Mouse (Mus musculus) intestine, postnatal 0 days (tissue): ENCODE measurements around the gene Nbeal2. TPM values are rescaled to one million over a fixed set of nuclear protein-coding genes. Genes with fewer than 3 reads are reported as not detected.

Experiments
- ATAC-seq: fragments of 200-750 bp; cut with Nextera tagmentation; 2 replicates; pipeline ENCODE4 v1.8.0; 2017; ENCODE audit warnings: mild to moderate bottlenecking, moderate TSS enrichment, moderate library complexity
- H3K27ac ChIP-seq: fragments of 300-500 bp; sonication (generic); 2 replicates; pipeline ENCODE4 v1.5.1; 2014; ENCODE audit warnings: mild to moderate bottlenecking, low read depth, low read length, moderate library complexity
- H3K27me3 ChIP-seq: fragments of 300-500 bp; sonication (generic); replicated peaks from 2 replicates; pipeline ENCODE4 v1.6.1; 2014; ENCODE audit warnings: low read length, mixed read lengths; ENCODE audit not compliant: control insufficient read depth, insufficient read depth
- H3K36me3 ChIP-seq: fragments of 300-500 bp; sonication (generic); 2 replicates; pipeline ENCODE4 v1.6.1; 2014; ENCODE audit warnings: mild to moderate bottlenecking, moderate library complexity; ENCODE audit not compliant: control insufficient read depth, insufficient read depth
- H3K4me1 ChIP-seq: fragments of 300-500 bp; sonication (generic); replicated peaks from 2 replicates; pipeline ENCODE4 v1.6.1; 2014; ENCODE audit warnings: antibody characterized with exemption, low read length, mixed read lengths; ENCODE audit not compliant: control insufficient read depth, insufficient read depth
- H3K4me2 ChIP-seq: fragments of 300-500 bp; sonication (generic); replicated peaks from 2 replicates; pipeline ENCODE4 v1.6.1; 2014; ENCODE audit warnings: low read depth, mild to moderate bottlenecking, moderate library complexity
- H3K4me3 ChIP-seq: fragments of 300-500 bp; sonication (generic); 2 replicates; pipeline ENCODE4 v1.5.1; 2014; ENCODE audit warnings: low read depth, low read length
- H3K9ac ChIP-seq: fragments of 300-500 bp; sonication (generic); 2 replicates; pipeline ENCODE4 v1.6.1; 2014; ENCODE audit warnings: mild to moderate bottlenecking, low read depth, low read length
- H3K9me3 ChIP-seq: fragments of 300-500 bp; sonication (generic); 2 replicates; pipeline ENCODE4 v1.6.1; 2016; ENCODE audit warnings: mixed run types; ENCODE audit not compliant: control insufficient read depth
- CTCF ChIP-seq: sonication (generic); IDR thresholded peaks from 2 replicates; pipeline ENCODE4 v1.5.1; 2016; ENCODE audit warnings: low read depth, mild to moderate bottlenecking, control low read depth, antibody characterized with exemption, moderate library complexity
- whole genome bisulfite sequencing: fragments of 180-500 bp; shearing (Covaris S2); extraction: QIAGEN DNeasy Blood & Tissue Kit; methylation state at CpG from one replicate; pipeline ENCODE4 v1.1.7; 2014; 5-methylcytosine and 5-hydroxymethylcytosine counted together
- polyA plus RNA-seq: library from polyadenylated mRNA; unstranded; fragments of >200 nt; fragmentation: Nextera tagmentation; extraction: Ambion mirVana; gene quantifications from 2 replicates; pipeline ENCODE4 v1.2.1, GENCODE M21; 2015

Nbeal2 gene
- polyA plus RNA-seq, 1 experiment from 2014 or later: 1.0 TPM

DNA sequence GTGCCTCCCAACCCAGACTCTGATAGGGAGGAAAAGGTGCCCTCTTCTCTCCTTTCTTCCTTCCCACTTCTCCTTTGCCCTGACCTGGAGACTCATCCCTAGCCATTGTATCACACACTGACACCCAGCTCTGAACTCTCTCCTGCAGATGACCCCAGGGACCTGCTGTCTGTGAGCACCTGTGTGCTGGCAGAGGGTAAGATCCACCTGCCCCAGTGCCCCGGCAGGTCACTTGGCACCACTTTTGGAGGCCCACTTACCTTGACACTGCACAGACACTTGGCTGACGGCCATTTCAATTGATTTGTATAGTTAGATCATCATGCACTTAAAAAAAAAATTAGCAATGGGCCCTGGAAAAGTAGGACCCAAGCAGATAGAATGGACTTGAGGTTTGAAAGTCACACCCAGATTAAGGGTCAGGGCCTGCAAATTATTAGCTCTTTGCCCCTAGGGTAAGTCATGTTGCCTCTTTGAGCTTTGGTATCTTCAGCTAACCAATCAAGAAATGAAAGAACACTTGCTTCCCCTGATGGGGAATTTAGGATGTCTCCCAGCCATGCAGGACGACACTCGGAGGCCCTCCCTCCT is 41.3 kb upstream of the Nbeal2 start:
- H3K9ac ChIP-seq: no peak overlapping the region
- H3K36me3 ChIP-seq: peaks cover 21% of the 10 kb centered on the region
- no peak overlapping the region for H3K27ac ChIP-seq
- no peak for TF ChIP-seq CTCF
- 69% methylated on average over 4 of the region's 4 CpGs for WGBS
- no peaks in the 10 kb centered on the region for H3K9me3 ChIP-seq
- H3K4me2 ChIP-seq: no peak overlapping the region
- no peaks in the 10 kb centered on the region for H3K27me3 ChIP-seq
- no peak for ATAC-seq
- no peak overlapping the region for H3K4me3 ChIP-seq
- 0 out of 2 replicates have a peak, but pooled peaks cover 4% of the 10 kb centered on the region for H3K4me1 ChIP-seq

DNA sequence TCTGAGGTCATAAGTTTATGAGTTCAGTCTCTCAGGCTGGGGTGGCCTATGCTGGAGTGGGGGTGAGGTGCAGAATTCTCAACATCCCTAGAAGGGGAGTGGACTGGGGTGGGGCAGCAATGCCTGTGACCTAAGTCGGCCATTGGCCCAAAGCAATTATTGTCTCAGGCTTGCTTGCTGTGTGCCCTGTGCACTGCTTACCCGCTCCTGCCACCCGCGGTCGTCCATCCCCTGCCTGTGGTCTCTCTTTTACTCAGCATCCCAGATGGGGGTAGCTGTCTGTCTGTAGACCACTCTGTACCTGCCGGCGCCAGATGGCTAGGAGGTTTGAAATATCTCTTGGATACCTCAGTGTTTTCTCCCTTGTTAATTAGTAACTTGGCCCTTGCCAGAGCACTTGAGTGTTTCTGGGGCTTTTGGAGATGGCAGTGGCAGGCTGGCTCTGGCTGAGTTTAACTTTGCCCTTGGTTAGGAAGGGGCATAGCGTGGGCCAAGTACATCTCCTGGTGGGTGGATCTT is 35.4 kb upstream of the Nbeal2 start:
- 49% methylated on average over 8 of the region's 8 CpGs for whole genome bisulfite sequencing
- Histone ChIP-seq H3K9me3 (no peaks in the 10 kb centered on the region), H3K4me3 (no peak overlapping the region), H3K36me3 (peaks cover 4% of the 10 kb centered on the region), H3K4me1 (peaks cover 10% of the 10 kb centered on the region; the same call in 1 of the 2 replicates), H3K4me2 (peak overlapping the region; percentile 55), H3K27me3 (no peaks in the 10 kb centered on the region), H3K27ac (peak overlapping the region; percentile 8; the same call in 1 of the 2 replicates), H3K9ac (0 out of 2 replicates have a peak overlapping the region, but pooled peaks have one; percentile 22)
- TF ChIP-seq CTCF: no peak
- ATAC-seq: peak; percentile 62

- TF ChIP-seq CTCF: no peak
- Histone ChIP-seq H3K4me3 (no peak overlapping the region), H3K9ac (no peak overlapping the region), H3K27me3 (no peaks in the 10 kb centered on the region), H3K4me2 (no peak overlapping the region), H3K27ac (no peak overlapping the region), H3K4me1 (peaks cover 10% of the 10 kb centered on the region), H3K36me3 (no peaks in the 10 kb centered on the region; the same call in 1 of the 2 replicates), H3K9me3 (no peaks in the 10 kb centered on the region)
- ATAC-seq: no peak
- WGBS: 92% methylated on average over 2 of the region's 2 CpGs
Measured at GRCm38 (mm10) chr9:110687846-110688245, 33.9 kb upstream of the Nbeal2 start.

GRCm38 (mm10) chr9:110687061-110687460 is 33.1 kb upstream of the Nbeal2 start:
- H3K36me3 ChIP-seq: no peaks in the 10 kb centered on the region; the same call in 1 of the 2 replicates
- peak; percentile 59 for TF ChIP-seq CTCF
- peaks cover 15% of the 10 kb centered on the region for H3K4me1 ChIP-seq
- H3K4me3 ChIP-seq: no peak overlapping the region
- no peaks in the 10 kb centered on the region for H3K27me3 ChIP-seq
- 67% methylated on average over 5 of the region's 5 CpGs for WGBS
- H3K4me2 ChIP-seq: no peak overlapping the region
- H3K9ac ChIP-seq: no peak overlapping the region
- no peaks in the 10 kb centered on the region for H3K9me3 ChIP-seq
- no peak for ATAC-seq
- no peak overlapping the region for H3K27ac ChIP-seq

- no peak overlapping the region for H3K4me3 ChIP-seq
- no peak for ATAC-seq
- peaks cover 17% of the 10 kb centered on the region for H3K4me1 ChIP-seq
- no peak overlapping the region for H3K4me2 ChIP-seq
- TF ChIP-seq CTCF: no peak
- H3K27ac ChIP-seq: no peak overlapping the region
- no peaks in the 10 kb centered on the region for H3K27me3 ChIP-seq
- WGBS: 76% methylated on average over 3 of the region's 3 CpGs
- no peaks in the 10 kb centered on the region for H3K9me3 ChIP-seq
- H3K9ac ChIP-seq: no peak overlapping the region
- no peaks in the 10 kb centered on the region; the same call in 1 of the 2 replicates for H3K36me3 ChIP-seq
Measured at GRCm38 (mm10) chr9:110686472-110686871, 32.5 kb upstream of the Nbeal2 start.

- no peaks in the 10 kb centered on the region; the same call in 1 of the 2 replicates for H3K36me3 ChIP-seq
- ATAC-seq: peak; percentile 84
- H3K4me1 ChIP-seq: peaks cover 19% of the 10 kb centered on the region
- no peak for TF ChIP-seq CTCF
- peak overlapping the region; percentile 87 for H3K27ac ChIP-seq
- H3K27me3 ChIP-seq: no peaks in the 10 kb centered on the region
- no peak overlapping the region for H3K9ac ChIP-seq
- H3K4me3 ChIP-seq: no peak overlapping the region
- 39% methylated on average over 5 of the region's 5 CpGs for WGBS
- no peaks in the 10 kb centered on the region for H3K9me3 ChIP-seq
- no peak overlapping the region for H3K4me2 ChIP-seq
Measured at GRCm38 (mm10) chr9:110685591-110685990, 31.6 kb upstream of the Nbeal2 start.
